Mouse (Mus musculus) left cerebral cortex, postnatal 10 days (tissue): ENCODE measurements at regions not wholly inside any gene's neighbourhood (a gene's known extent, or its start where the extent isn't known, plus 50 kb on each side); places are given as distances from the start of the nearest gene placed in this dataset.

ENCODE experiments used
- DNase-seq, 2 experiments: peaks; one replicate each; pipeline ENCODE4 v3.0.0; 2021 to 2022; ENCODE audit warnings: low spot score in 2 of 2, mixed read lengths in 1 of 2; ENCODE audit errors: extremely low spot score in 1 of 2
- intact Hi-C: fragments of 180-260 bp; cut with DNase I; formaldehyde crosslinking; loops from one replicate; pipeline ENCODE4 v1.15.1; 2025

DNA sequence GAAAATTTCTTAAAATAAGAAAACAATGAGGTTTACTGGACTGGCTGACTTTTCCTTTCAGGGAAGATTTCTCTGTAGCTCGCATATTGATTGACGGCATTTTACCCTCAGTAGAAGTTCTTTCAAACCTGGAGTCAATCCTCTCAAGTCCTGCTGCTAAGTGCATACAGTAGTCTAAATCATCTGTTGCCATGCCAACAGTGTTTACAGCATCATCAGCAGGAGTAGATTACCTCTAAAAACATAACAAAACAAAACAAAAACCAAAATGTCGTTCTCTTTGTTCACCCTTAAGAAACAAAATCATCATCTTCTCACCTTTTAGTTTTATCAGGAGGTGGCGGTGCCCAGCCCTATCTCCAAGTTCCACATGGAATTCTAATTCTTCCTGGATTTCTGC, 143.8 kb downstream of the Icos start:
- no peak for DNase-seq
- intact Hi-C loops, result no loop called here

DNA sequence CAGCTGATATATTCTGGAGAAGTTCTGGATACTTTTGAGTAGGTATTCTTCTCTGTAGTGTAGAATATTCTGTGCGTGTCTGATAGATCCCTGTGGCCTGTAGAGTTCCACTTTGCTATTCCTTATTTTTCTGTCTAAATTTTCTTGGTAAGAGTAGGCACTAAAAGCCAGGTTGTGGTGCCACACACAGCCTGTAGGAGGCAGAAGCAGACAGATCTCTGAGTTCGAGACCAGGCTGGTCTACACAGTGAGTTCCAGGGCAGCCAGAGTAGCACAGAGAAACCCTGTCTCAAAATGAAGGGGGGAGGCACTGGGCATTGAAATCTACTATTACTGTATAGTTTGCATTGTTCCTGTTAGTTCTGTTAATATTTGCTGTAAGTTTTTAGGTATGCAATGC, 147.4 kb downstream of the Icos start:
- intact Hi-C loops, result no loop called here
- DNase-seq, result no peak

DNA sequence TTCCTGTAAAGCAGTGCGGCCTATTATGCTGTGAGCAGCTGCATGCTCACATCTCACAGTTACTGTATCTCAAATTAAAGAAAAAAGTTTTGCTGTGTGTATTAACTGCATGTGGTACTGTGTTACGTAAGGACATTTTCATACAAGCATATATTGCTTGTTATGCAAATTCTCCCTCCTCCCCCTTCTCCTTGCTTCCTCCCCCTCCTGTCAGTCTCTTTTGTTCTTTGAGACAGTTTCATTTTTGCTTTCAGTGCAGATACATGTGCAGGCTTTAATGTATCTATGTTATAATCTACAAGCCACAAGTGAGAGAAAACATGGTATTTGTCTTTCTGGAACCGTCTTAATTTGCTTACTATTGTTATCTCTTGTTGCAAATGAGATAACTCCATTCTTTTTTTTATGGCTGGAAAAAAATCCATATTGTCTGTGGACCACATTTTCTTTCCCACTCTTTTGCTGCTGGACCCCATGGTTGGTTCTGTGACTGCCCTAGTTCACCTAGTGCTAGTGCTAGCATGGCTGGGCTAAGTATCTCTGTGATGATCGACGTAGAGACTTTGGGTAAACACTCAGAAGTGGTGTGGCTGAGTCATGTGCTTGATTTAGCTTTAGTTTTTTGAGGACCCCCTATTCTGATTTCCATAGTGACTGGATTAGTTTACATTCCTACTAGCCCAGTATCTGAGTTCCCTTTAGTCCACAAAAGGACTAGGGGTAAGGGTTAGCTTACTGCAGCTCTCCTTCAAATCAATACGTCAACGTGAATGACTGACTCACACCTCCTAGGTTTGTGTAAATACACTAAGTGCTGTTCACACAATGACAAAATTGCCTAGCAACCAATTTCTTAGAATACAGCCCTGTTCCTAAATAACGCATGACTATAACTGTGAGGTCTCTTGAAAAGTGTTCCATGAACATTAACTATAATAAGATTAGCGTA, 158.1 kb downstream of the Icos start:
- intact Hi-C loops, result loop anchor here (10.0 kb wide), 1 partner anchor 1649 kb away; no protein-coding TSS in a partner anchor
- DNase-seq, result no peak

DNA sequence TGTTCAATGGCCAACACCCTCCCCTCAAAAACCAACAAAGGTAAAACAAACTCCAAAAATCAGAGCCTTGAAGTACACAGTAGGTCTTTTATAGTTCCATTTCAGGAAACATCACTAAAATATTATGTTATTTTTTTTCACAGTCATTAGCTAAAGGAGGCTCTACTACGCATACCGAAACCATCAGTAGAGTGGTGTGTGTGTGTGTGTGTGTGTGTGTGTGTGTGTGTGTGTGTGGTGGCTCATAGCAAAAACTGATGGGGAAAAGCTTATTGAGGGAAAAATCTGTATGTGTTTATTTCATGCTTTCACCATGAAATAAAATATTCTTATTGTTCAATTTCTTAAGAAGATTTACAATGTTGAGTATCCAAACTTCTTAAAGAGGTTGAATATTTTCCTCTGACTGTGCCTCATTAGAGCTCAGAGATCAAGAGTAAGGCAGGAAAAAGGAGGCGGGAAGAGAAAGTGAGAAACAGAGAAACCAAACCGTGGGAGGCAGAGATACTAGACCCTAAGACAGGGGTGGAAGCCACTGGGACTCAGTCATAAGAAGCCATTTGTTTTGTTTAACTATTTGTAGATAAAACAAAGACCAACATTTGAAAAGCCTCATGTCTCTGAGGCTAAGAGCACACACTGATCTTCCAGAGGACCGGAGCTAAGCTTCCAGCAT, 159.6 kb downstream of the Icos start:
- intact Hi-C loops, result loop anchor here (10.0 kb wide), 1 partner anchor 1647 kb away; no protein-coding TSS in a partner anchor
- no peak for DNase-seq

DNA sequence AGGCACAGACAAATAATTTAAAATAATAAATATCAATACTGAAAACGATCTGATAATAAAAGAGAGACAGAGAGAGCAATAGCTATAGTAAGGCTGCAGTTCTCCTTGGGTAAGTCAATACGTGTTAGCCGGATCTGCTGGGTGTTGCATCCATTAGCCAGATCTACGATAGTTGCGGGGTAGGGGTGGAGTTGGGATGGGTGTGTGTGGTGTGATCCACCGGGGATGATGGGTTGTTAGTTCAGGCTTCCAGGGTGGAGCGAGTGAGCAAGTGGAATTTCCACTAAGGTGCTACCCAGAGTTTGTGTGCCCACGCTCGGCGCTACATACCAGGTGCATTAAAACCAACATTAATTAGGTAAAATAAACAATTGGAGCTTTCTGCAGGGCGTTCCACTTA, 160.2 kb downstream of the Icos start:
- DNase-seq, result no peak
- intact Hi-C loops, result loop anchor here (10.0 kb wide), 1 partner anchor 1647 kb away; no protein-coding TSS in a partner anchor

DNA sequence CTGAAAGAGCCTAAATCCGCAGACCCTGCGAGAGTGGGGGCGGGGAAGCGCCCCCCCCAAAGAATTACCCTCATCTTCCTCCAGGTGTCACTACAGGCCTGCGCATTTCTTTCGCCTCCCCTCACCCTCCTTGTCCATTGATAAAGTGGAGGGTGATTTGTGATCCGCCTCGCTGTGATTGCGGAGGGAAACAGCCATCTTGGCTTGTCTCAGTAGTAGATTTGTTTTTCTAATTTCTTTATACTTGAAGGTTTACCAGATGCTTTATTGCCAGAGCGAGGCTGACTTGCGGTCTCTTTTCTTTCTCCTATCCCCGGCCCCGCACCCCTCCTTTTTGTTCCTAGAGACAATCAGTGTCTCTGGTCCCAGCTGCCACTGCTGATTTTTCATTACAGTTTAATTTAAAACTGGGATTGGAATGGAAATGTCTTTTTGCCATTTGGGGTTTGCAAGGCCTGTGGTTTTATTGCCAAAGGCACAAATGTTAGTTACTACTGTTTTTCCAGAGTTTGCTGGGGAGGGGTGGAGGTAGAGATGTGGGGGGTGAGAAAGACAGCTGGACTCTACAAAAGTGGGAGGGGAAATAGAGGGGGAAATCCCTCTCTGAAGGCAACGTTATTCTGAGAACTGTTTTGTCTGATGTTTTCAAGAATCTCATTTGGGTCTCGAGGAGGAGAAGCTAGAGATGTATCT, 161.7 kb downstream of the Icos start:
- peak; percentile 34 to 55 for DNase-seq
- intact Hi-C loops, result loop anchor here (10.0 kb wide), 1 partner anchor 1645 kb away; no protein-coding TSS in a partner anchor

DNA sequence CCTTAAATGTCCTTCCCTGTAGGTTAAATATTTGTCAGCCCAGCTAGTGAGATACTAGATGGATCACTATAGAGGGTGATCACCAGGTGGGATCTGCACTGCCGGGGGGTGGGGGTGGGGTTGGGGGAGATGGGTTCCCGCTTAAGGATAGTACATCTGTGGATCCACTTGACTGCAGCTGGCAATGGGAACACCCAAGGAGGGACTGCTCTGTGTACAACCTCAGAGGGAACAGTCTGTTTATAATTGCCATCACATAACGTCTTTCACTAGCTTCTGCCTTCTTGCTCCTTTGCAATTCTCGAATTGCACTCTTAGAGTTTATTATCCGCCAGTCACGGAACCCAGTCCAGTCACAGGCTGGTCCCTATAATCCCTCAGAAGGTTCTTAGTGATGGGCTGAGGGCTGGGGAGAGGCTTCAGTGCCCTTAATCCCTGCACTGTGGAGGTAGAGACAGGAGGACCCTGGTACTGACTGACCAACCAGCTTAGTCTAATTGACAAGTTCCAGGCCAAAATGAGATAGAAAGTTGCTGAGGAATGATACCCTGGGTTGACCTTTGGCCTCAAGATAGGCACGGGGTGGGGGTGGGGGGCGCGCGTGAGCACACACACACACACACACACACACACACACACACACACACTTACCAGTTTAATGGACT, 162.4 kb downstream of the Icos start:
- no peak for DNase-seq
- intact Hi-C loops, result loop anchor here (10.0 kb wide), 1 partner anchor 1645 kb away; no protein-coding TSS in a partner anchor

DNA sequence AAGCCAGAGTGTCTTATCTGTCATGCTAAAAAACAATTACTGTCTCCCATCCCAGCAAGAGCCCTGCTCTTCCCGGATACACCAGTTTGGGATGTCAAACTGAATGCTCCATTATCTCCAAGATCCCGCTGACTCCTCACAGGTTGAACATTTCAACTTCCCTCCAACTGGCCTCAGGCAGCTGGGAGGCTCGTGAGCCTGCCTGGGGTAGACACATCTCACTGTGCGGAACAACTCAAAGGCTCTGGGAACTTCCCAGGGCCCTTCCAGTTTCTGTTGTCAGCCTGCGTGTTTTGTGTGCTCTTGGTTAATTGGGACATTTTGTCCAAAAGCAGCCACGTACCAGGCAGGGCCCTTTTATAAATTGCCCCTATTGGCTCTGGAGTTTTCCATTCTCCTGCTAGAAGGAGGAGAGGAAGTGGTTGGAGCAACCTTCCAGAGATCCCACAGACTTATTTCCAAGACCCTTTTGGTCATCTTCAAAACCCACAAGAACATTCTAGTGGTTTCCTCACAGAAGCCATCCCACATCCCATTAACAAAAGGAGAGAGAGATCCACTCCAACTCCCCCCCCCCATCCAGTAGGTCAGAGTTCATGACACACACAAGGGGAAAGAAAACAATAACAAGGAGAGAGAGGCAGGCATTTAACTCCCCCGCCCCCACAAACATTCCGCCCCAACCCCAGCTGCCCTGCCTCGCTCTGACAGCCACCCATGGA, 163.3 kb downstream of the Icos start:
- DNase-seq, result no peak
- intact Hi-C loops, result no loop called here

DNA sequence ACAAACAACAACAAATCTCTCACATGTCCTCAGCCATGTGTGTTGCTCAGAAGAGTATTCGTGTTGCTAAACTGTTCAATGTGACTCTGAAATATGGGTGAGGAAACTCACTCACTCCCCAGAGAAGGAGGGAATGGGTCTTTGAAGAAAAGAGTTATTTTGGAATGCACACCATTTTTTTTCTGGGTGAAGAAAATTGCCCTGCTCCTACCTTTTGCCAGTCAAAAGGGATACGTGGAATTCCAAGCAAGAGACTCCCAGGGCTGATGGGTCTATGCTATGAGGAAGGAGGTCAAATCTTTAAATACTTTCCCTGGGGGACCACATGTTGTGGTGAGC, 163.8 kb downstream of the Icos start:
- DNase-seq, result no peak
- intact Hi-C loops, result no loop called here

DNA sequence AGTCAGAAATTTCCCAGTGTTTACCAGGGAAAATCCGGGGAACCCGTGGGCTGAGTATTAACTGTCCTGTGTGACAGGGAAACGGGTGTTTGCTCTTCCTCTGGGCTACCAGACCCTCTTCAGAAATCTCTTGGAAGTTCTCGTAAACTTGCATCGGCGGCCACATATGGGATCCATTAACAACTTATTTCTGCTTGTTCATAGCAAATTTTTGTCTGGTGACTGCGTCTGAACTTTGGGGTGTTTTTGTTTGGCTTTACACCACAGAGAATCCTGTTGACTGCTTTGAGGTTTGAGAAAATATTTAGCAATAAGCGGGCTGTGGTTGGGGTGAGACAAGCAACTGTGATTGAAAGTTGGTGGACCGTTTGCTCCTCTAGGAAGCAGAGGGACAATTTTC, 164.2 kb downstream of the Icos start:
- DNase-seq, result no peak
- intact Hi-C loops, result no loop called here

DNA sequence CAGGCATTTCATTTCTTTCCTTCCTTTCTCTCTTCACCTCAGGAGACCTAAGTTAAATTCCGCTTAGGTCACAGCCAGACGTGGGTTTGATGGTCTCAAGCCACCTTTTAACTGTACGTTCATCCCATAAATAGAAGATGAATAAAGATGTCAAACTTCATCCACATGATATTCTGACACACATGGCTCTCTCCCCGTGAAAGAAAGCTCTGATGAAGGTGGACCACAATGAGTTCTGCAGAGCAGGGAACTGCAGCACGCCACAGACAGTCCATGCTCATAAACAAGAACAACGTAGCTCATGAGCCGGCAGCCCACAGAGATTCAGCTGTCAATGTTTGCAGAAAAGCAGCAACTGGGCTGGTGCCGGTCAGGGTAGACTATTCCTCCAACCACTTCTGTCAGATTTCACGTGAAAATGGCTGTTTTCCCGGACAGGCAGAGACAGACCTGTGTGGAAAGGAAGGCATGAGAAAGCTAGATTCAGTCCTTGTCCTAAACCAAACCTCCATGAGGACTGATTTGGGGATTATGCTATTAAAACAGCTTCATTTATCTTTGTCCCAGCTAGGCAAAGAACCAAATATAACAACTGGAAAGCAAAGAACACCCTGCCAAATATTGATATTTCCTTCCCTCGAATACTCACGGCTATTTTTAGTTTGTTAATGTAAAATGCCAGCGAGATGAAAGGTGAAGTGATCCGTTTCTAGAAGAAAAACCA, 165.5 kb downstream of the Icos start:
- DNase-seq, result no peak
- intact Hi-C loops, result no loop called here

DNA sequence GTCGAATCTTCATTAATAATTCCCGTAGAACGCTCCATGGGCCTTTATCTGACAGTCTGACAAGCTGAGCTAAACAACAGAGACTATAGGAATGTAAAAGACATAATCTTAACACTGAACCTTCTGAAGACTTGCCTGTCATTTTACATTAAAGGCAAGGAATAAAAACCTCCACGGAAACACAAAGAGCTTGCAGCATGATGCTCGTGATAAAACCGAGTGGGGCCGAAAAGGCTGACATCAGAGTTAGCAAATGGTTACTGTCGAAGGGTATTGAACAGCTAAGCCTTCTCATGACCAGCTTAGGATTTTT, 166.0 kb downstream of the Icos start:
- intact Hi-C loops, result no loop called here
- DNase-seq, result no peak

DNA sequence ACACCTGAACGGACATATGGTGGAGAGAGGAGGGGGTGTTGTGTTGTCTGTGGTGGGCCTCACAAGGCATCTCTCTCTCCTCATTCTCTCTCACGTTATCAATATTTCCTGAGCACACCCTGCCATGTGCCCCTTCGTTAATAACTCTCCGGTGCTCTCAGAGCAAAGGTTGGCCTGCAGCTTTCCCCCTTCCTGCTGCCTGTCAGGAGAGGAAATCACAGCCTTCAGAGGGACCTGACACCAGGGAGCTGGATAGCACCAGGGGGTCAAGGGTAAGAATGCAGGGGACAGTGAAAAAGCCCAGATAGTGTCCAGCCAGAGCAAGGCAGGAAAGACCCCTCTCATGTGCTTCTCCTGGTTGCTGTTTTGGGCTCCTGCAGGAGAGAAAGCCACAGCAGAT, 167.3 kb downstream of the Icos start:
- no peak for DNase-seq

DNA sequence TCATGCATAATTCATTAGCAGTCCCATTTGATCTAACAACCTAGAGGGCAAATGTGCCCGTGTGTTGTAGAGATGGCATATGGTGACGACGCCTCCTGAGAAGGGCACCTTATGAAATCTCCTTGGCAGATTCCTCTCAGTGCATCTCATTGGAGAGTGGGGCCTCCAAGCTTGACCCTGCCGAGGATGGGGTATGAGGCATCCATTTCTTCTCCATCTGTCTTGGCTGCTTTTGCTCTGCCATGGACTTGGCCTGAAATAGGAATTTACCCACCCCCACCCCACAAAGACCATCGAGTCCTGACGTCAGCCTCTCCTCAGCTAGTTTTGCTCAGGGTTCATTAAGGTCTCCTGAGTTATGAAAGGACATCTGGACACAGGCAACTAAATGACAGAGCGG, 167.8 kb downstream of the Icos start:
- intact Hi-C loops, result no loop called here
- no peak for DNase-seq

More for the DNA sequence above, 167.3 kb downstream of the Icos start:
- intact Hi-C loops, result no loop called here

DNA sequence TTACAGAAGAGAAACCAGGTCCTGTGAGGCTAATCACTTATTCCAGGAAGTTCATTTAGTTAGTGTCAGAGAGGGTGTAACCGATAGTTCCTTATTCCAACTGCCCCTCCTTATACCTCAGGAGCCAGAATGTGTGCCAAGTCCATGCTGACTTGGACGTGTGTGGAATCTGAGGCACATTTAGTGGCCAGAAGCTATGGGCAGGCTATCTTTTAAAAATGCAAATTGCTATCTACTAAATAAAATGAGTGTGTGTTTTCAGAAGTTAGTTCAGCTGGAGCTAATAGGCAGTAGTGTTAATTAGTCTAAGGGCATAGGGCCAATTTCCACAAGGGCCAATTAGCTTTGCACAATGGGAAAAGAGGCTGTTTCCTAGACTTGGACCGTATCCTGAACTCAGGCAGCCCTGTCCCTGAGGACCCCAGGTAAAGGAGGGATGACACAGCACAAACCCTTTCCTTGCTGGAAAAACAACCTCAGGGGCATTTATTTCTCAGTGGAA, 168.5 kb downstream of the Icos start:
- DNase-seq, result peak in 1 of 2 experiments; percentile 16
- intact Hi-C loops, result no loop called here

DNA sequence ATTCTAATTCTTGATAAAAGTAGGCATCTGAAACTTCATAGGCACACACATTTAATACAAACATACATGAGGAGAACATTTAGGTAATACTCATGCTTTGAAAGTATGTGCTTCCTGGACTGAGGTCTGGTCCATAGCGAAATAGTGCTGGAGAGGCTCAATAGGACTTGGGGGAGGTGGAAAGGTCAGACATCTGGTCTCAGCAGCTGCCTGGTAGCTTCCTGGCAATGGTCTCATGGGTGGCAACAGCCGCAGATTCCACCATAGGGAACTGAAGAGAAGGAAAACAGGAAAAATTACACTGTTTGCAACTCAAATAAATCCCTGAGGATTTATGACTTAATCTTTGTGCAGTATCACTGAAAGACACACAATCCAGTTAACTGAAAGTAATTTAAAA, 174.0 kb downstream of the Icos start:
- intact Hi-C loops, result no loop called here

DNA sequence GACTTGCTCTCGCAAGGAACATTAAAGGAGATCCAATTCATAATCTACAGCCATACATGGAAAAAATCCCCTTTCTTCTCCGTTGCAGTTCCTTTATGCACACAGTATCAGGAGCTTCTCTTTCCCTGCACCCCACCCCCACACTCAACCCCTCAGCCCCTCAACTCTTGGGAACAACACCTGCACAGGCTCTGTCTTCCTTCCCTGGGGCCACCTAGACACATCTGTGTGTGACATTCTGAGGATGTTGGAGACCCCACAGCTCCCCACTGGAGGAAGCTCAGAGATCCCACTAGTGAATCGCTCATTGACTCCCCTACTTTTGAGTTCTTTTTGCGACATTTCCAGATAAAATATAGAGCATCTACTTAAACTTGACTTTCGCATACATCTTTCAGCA, 174.4 kb downstream of the Icos start:
- intact Hi-C loops, result no loop called here

More for the DNA sequence above, 174.0 kb downstream of the Icos start:
- no peak for DNase-seq

DNA sequence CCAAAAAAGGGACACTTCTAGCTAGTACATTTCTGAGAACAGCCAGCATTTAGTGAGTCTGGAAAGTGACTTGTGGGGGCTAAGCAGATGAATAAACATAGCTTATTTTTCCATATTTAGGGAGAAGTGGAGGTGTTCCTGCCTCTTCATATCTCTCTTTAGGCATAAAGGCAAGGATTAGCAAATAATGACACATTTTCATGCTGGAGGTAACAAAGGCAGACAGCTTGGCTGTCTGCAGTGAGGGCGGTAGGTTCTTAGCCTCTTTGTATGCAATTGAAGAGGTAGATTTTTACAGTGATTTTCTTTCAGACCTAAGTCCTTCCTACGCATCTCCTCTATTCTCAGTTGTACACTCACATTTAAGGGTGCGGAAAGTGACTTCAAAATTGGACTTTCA, 176.5 kb downstream of the Icos start:
- intact Hi-C loops, result no loop called here
- DNase-seq, result no peak

More for the DNA sequence above, 174.4 kb downstream of the Icos start:
- DNase-seq, result no peak
